Mouse (Mus musculus): ENCODE measurements around the gene Atxn1. TPM values are rescaled to one million over a fixed set of nuclear protein-coding genes. Genes with fewer than 3 reads are reported as not detected.

The Atxn1 gene
- total and polyA plus RNA-seq, 2 experiments from 2014 or later, result 8.6 to 44.6 TPM

GRCm38 (mm10) chr13:45545974-45546373, 418.8 kb downstream of the Atxn1 start:
- Histone ChIP-seq H3K4me2 (ENCODE audit: low read depth, low read length) (no peak overlapping the region), H3K36me3 (ENCODE audit: insufficient read depth, low read length) (no peaks in the 10 kb centered on the region; the same call in 1 of the 2 replicates), H3K9ac (replicated peaks; ENCODE audit: low read length) (no peak overlapping the region), H3K4me1 (ENCODE audit: insufficient read depth, low read length) (no peaks in the 10 kb centered on the region), H3K4me3 (ENCODE audit: low read length) (no peak overlapping the region), H3K27ac (no peak overlapping the region), H3K27me3 (ENCODE audit: insufficient read depth, low read length) (no peaks in the 10 kb centered on the region), H3K9me3 (ENCODE audit: low read length) (no peaks in the 10 kb centered on the region)
- no peak for ATAC-seq
- no peak for DNase-seq (ENCODE audit: low spot score)
- WGBS, result 86% methylated on average over 13 of the region's 13 CpGs
- TF ChIP-seq CTCF (IDR thresholded peaks at IDR 0.05; ENCODE audit: low read depth), result no peak

DNA sequence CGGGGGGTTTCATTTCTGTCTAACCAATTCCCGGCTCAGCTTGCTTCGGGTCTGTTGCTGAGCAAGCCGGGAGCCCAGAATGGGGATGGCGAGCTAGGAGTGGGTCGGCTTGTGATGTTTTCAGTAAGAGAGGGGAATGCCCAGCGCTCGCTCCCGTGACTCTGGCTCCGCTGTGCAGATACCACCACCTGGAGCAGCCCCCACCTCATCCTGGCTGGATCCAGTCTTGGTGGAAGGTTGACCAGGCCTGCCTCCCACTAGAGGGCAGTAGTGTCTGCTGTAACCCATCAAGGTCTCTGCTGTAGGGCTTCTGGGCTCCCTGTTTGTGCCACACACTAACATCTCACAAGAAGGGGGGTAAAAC, 425.6 kb downstream of the Atxn1 start:
- ATAC-seq (peak; percentile 94), DNase-seq (ENCODE audit: low spot score) (peak; percentile 95)
- 4% methylated on average over 10 of the region's 10 CpGs for WGBS
- no peaks in the 10 kb centered on the region for H3K9me3 ChIP-seq (ENCODE audit: low read length)
- no peaks in the 10 kb centered on the region for H3K4me1 ChIP-seq (ENCODE audit: insufficient read depth, low read length)
- H3K4me2 ChIP-seq (ENCODE audit: low read depth, low read length), result peak overlapping the region; percentile 76
- H3K36me3 ChIP-seq (ENCODE audit: insufficient read depth, low read length), result no peaks in the 10 kb centered on the region
- H3K4me3 ChIP-seq (ENCODE audit: low read length), result peak overlapping the region; percentile 43
- H3K27me3 ChIP-seq (ENCODE audit: insufficient read depth, low read length), result no peaks in the 10 kb centered on the region
- H3K9ac ChIP-seq (replicated peaks; ENCODE audit: low read length), result peak overlapping the region; percentile 55; the same call in 1 of the 2 replicates
- peak overlapping the region; percentile 86 for H3K27ac ChIP-seq
- peak; percentile 80 for TF ChIP-seq CTCF (IDR thresholded peaks at IDR 0.05; ENCODE audit: low read depth)

DNA sequence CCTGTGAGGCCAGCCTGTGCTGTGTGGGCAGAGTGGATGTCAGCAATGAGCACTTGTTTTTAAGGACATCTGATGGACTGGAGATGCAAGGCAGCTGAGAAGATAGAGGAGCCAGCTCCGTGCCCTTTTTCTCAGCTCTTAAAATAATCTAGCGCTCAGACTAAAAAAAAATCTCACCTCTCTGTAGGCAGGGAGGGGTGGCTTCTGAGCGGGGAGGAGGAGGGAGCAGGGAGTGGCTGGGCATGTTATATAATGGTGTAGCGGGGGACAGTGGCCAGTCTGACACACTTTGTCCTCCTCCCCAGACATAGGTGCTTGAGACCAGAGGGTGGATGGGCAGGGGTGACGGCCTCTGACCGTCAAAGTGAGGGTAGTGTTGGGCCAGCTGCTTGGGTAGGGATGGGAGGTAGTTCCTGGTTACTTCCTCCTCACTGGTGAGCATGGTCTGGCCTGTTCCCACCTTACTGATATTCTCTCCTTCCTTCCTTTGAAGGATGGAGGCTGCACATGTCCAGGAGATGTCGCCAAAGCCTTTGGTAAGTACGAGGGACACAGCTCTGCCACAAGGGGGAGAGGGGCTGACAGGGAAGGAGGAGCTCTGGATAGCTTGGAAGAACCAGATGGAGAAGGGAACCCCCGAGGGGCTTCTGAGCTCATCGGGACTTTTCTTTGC, 426.1 kb downstream of the Atxn1 start:
- WGBS, result 26% methylated on average over 10 of the region's 10 CpGs

GRCm38 (mm10) chr13:45538091-45538490, 426.7 kb downstream of the Atxn1 start:
- Histone ChIP-seq H3K4me2 (ENCODE audit: low read depth, low read length) (no peak overlapping the region), H3K9ac (replicated peaks; ENCODE audit: low read length) (no peak overlapping the region), H3K4me3 (ENCODE audit: low read length) (no peak overlapping the region), H3K4me1 (ENCODE audit: insufficient read depth, low read length) (no peaks in the 10 kb centered on the region), H3K36me3 (ENCODE audit: insufficient read depth, low read length) (no peaks in the 10 kb centered on the region), H3K9me3 (ENCODE audit: low read length) (no peaks in the 10 kb centered on the region), H3K27me3 (ENCODE audit: insufficient read depth, low read length) (no peaks in the 10 kb centered on the region), H3K27ac (no peak overlapping the region)
- ATAC-seq (no peak), DNase-seq (ENCODE audit: low spot score) (no peak)
- TF ChIP-seq CTCF (IDR thresholded peaks at IDR 0.05; ENCODE audit: low read depth), result no peak
- 73% methylated on average over 9 of the region's 9 CpGs for WGBS

More for the DNA sequence above, 426.1 kb downstream of the Atxn1 start:
- H3K9me3 ChIP-seq (ENCODE audit: low read length), result no peaks in the 10 kb centered on the region
- ATAC-seq (peak; percentile 95), DNase-seq (ENCODE audit: low spot score) (peak; percentile 95)
- no peaks in the 10 kb centered on the region for H3K27me3 ChIP-seq (ENCODE audit: insufficient read depth, low read length)
- H3K36me3 ChIP-seq (ENCODE audit: insufficient read depth, low read length), result no peaks in the 10 kb centered on the region
- peak overlapping the region; percentile 43 for H3K4me3 ChIP-seq (ENCODE audit: low read length)
- peak; percentile 96 for TF ChIP-seq CTCF (IDR thresholded peaks at IDR 0.05; ENCODE audit: low read depth)
- peak overlapping the region; percentile 86 for H3K27ac ChIP-seq
- no peaks in the 10 kb centered on the region for H3K4me1 ChIP-seq (ENCODE audit: insufficient read depth, low read length)
- H3K4me2 ChIP-seq (ENCODE audit: low read depth, low read length), result peak overlapping the region; percentile 76
- peak overlapping the region; percentile 55; the same call in 1 of the 2 replicates for H3K9ac ChIP-seq (replicated peaks; ENCODE audit: low read length)

DNA sequence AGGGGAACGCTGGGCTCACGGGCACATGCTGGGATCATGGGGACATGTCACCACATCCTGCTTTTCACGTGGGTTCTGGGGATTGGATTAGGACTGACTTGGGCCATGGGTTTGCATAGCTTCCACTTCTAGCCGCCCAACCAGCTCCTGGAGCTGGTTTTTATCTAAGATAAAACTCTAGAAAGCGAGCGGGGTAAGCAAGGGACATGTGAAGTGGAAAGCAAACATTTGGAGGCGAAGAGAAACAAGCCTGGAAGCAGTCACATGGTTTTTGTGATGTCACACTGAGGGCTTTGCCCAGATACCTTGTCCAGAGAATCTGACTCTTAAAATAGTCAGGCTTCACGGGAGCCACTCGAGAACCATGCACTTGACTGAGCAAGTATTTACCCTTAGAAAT, 427.7 kb downstream of the Atxn1 start:
- no peak overlapping the region for H3K9ac ChIP-seq (replicated peaks; ENCODE audit: low read length)
- H3K27ac ChIP-seq, result no peak overlapping the region
- no peak overlapping the region for H3K4me3 ChIP-seq (ENCODE audit: low read length)
- ATAC-seq, result no peak
- H3K4me2 ChIP-seq (ENCODE audit: low read depth, low read length), result no peak overlapping the region
- H3K9me3 ChIP-seq (ENCODE audit: low read length), result no peaks in the 10 kb centered on the region
- WGBS, result 87% methylated on average over 9 of the region's 9 CpGs
- no peak for TF ChIP-seq CTCF (IDR thresholded peaks at IDR 0.05; ENCODE audit: low read depth)
- no peaks in the 10 kb centered on the region for H3K4me1 ChIP-seq (ENCODE audit: insufficient read depth, low read length)
- H3K36me3 ChIP-seq (ENCODE audit: insufficient read depth, low read length), result no peaks in the 10 kb centered on the region
- no peak for DNase-seq (ENCODE audit: low spot score)
- no peaks in the 10 kb centered on the region for H3K27me3 ChIP-seq (ENCODE audit: insufficient read depth, low read length)

DNA sequence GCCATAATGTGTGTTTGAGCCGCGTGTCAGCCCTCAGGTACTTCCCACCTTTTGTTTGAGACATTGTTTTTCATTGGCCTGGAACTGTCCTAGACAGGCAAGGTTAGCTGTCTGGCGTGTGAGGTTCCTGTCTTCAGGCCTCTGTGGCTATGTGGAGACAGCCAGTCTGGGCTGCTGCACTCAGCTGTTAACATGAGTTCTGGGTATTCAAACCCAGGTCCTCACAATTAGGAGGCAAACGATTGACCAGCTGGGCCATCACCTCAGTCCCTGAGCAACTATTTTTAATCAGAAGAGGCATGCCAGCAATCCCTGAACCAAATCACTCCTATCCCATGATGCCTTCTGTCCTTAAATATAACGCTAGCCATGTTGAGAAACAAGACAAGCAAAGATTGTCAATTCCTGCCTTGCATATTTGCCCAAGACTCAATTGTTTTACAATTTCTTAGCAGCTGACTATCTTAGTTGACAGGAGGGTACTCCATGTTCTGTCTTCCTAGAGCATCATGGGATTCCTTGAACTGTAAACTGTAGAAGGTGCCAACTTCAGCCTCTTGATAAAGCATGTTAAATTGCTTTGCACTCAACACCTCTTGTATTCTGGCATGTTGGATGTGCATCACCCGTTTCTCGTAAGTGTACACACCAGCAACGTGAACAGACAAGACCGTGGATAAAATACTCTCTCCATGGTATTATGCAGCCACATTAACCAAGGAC, 428.9 kb downstream of the Atxn1 start:
- no peak overlapping the region for H3K4me3 ChIP-seq (ENCODE audit: low read length)
- H3K4me1 ChIP-seq (ENCODE audit: insufficient read depth, low read length), result no peaks in the 10 kb centered on the region
- no peak for TF ChIP-seq CTCF (IDR thresholded peaks at IDR 0.05; ENCODE audit: low read depth)
- ATAC-seq, result no peak
- no peaks in the 10 kb centered on the region for H3K9me3 ChIP-seq (ENCODE audit: low read length)
- H3K27ac ChIP-seq, result no peak overlapping the region
- WGBS, result 90% methylated on average over 9 of the region's 9 CpGs
- H3K27me3 ChIP-seq (ENCODE audit: insufficient read depth, low read length), result no peaks in the 10 kb centered on the region
- DNase-seq (ENCODE audit: low spot score), result no peak
- no peaks in the 10 kb centered on the region for H3K36me3 ChIP-seq (ENCODE audit: insufficient read depth, low read length)
- H3K4me2 ChIP-seq (ENCODE audit: low read depth, low read length), result no peak overlapping the region
- no peak overlapping the region for H3K9ac ChIP-seq (replicated peaks; ENCODE audit: low read length)

DNA sequence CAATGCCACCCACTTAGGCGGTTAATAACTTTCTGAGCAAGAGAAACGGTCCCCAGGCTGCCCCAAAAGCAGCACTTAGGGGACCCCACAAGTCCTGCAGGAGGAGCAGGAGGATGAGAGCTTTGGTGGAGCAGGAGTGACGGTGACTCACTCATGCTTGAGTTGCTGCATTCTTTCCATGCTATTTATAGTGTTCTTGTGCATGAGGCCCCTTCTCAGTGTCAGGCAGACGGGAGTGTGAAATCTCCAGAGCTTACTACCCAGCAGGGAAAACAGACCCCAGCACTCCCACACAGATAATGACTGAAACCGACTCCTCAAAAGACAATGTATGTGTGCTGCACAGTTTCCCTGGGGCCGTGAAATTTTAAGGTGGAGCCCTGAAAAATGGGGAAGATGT, 434.1 kb downstream of the Atxn1 start:
- H3K9me3 ChIP-seq (ENCODE audit: low read length), result no peaks in the 10 kb centered on the region
- H3K27me3 ChIP-seq (ENCODE audit: insufficient read depth, low read length), result no peaks in the 10 kb centered on the region
- ATAC-seq, result no peak
- H3K36me3 ChIP-seq (ENCODE audit: insufficient read depth, low read length), result no peaks in the 10 kb centered on the region
- H3K4me2 ChIP-seq (ENCODE audit: low read depth, low read length), result no peak overlapping the region
- H3K27ac ChIP-seq, result no peak overlapping the region
- no peak for TF ChIP-seq CTCF (IDR thresholded peaks at IDR 0.05; ENCODE audit: low read depth)
- no peak overlapping the region for H3K9ac ChIP-seq (replicated peaks; ENCODE audit: low read length)
- no peak overlapping the region for H3K4me3 ChIP-seq (ENCODE audit: low read length)
- 19% methylated on average over 6 of the region's 6 CpGs for WGBS
- DNase-seq (ENCODE audit: low spot score), result no peak
- no peaks in the 10 kb centered on the region for H3K4me1 ChIP-seq (ENCODE audit: insufficient read depth, low read length)

Measured in hindbrain, postnatal 0 days (tissue).